Mouse (Mus musculus) lung, embryonic 14.5 days (tissue): ENCODE results near the gene Gm20388. TPM values are rescaled to one million over a fixed set of nuclear protein-coding genes. Genes with fewer than 3 reads are reported as not detected.

Experiments
- ATAC-seq: fragments of 200-750 bp; cut with Nextera tagmentation; 2 replicates; pipeline ENCODE4 v1.8.0; 2017; ENCODE audit warnings: mild to moderate bottlenecking, moderate TSS enrichment, moderate library complexity; ENCODE audit not compliant: insufficient read depth
- DNase-seq: peaks from one replicate; pipeline ENCODE4 v3.0.0-alpha.2; 2015
- H3K27ac ChIP-seq: fragments of 300-500 bp; sonication (generic); 2 replicates; pipeline ENCODE4 v1.5.1; 2014; ENCODE audit warnings: low read depth, mild to moderate bottlenecking, moderate library complexity
- H3K27me3 ChIP-seq: fragments of 300-500 bp; sonication (generic); 2 replicates; pipeline ENCODE4 v1.6.1; 2014; ENCODE audit warnings: low read length, control low read depth; ENCODE audit not compliant: insufficient read depth
- H3K36me3 ChIP-seq: fragments of 300-500 bp; sonication (generic); 2 replicates; pipeline ENCODE4 v1.6.1; 2014; ENCODE audit warnings: control low read depth; ENCODE audit not compliant: insufficient read depth
- H3K4me1 ChIP-seq: fragments of 300-500 bp; sonication (generic); 2 replicates; pipeline ENCODE4 v1.6.1; 2014; ENCODE audit warnings: antibody characterized with exemption, control low read depth; ENCODE audit not compliant: insufficient read depth
- H3K4me2 ChIP-seq: fragments of 300-500 bp; sonication (generic); 2 replicates; pipeline ENCODE4 v1.6.1; 2014; ENCODE audit warnings: mild to moderate bottlenecking
- H3K4me3 ChIP-seq: fragments of 300-500 bp; sonication (generic); 2 replicates; pipeline ENCODE4 v1.5.1; 2014; ENCODE audit warnings: low read depth, low read length
- H3K9ac ChIP-seq: fragments of 300-500 bp; sonication (generic); 2 replicates; pipeline ENCODE4 v1.6.1; 2014
- H3K9me3 ChIP-seq: fragments of 300-500 bp; sonication (generic); 2 replicates; pipeline ENCODE4 v1.6.1; 2016; ENCODE audit warnings: low read depth, low read length, control low read depth
- CTCF ChIP-seq: IDR thresholded peaks from 2 replicates; pipeline ENCODE4 v1.5.1; 2016; ENCODE audit warnings: antibody characterized with exemption, low read depth
- WGBS: fragments of 180-500 bp; shearing (Covaris S2); extraction: QIAGEN DNeasy Blood & Tissue Kit; methylation state at CpG from one replicate; pipeline ENCODE4 v1.1.7; 2014; 5-methylcytosine and 5-hydroxymethylcytosine counted together
- polyA plus RNA-seq: library from polyadenylated mRNA; unstranded; fragments of >200 nt; fragmentation: Nextera tagmentation; extraction: Ambion mirVana; gene quantifications from 2 replicates; pipeline ENCODE4 v1.2.1, GENCODE M21; 2014

The Gm20388 gene
- polyA plus RNA-seq, 1 experiment from 2014 or later, result not detected

DNA sequence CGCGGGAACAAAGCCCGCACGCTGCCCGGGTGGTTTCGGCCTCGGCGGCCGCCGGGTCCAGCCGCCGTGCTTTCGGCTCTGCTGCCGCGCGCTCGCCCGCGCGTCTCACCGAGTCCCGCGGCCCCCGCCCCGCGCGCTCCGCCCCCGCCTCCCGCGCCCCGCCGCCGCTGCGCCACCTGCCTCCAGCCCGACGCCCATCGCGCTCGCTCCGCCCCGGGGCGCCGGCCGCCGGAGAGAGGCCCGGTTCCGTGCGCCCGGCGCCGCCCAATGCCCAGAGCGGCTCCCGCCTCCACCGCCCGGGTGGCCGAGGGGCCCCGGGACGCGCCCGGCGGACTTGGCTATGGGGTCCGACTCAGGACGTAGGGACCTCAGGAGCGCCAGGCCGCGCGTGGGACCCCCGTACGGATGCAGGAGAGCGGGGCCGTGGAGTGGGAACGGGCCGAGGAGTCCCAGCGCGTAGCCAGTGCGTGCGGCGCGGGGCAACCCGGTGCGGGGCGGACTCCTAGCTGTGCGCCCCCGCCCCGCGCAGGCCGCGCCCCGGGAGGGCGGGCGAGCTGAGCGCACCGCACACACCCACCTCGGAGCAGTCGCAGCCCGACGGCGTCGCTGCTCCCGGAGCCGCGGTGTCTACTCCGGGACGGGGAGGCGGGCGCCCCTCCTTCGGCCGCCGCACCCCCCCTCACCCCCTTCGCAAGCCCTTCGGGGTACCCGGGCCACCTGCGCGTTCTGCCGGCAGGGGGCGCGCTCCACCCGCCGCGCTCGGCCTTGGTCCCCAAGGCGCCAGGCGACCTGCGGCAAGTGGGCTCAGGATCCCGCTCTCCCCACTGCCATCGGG is 2767.6 kb downstream of the Gm20388 start:
- DNase-seq (no peak), ATAC-seq (peak; percentile 75)
- no peaks in the 10 kb centered on the region for H3K9me3 ChIP-seq
- H3K36me3 ChIP-seq, result no peaks in the 10 kb centered on the region
- H3K27me3 ChIP-seq, result peaks cover 75% of the 10 kb centered on the region
- TF ChIP-seq CTCF, result peak; percentile 62
- H3K27ac ChIP-seq, result no peak overlapping the region
- peaks cover 3% of the 10 kb centered on the region; the same call in 1 of the 2 replicates for H3K4me1 ChIP-seq
- WGBS, result under 1% methylated on average over 123 of the region's 127 CpGs
- H3K4me3 ChIP-seq, result peak overlapping the region; percentile 67
- peak overlapping the region; percentile 53 for H3K9ac ChIP-seq
- peak overlapping the region; percentile 98 for H3K4me2 ChIP-seq

GRCm38 (mm10) chr8:122678896-122679210 is 2768.2 kb downstream of the Gm20388 start:
- Histone ChIP-seq H3K4me3 (peak overlapping the region; percentile 67), H3K4me2 (peak overlapping the region; percentile 98), H3K27me3 (peaks cover 75% of the 10 kb centered on the region), H3K4me1 (peaks cover 3% of the 10 kb centered on the region; the same call in 1 of the 2 replicates), H3K9ac (peak overlapping the region; percentile 53), H3K36me3 (no peaks in the 10 kb centered on the region), H3K27ac (no peak overlapping the region), H3K9me3 (no peaks in the 10 kb centered on the region)
- WGBS, result 1% methylated on average over 14 of the region's 14 CpGs
- TF ChIP-seq CTCF, result no peak
- DNase-seq (peak; percentile 84), ATAC-seq (peak; percentile 22; the same call in 1 of the 2 replicates)

DNA sequence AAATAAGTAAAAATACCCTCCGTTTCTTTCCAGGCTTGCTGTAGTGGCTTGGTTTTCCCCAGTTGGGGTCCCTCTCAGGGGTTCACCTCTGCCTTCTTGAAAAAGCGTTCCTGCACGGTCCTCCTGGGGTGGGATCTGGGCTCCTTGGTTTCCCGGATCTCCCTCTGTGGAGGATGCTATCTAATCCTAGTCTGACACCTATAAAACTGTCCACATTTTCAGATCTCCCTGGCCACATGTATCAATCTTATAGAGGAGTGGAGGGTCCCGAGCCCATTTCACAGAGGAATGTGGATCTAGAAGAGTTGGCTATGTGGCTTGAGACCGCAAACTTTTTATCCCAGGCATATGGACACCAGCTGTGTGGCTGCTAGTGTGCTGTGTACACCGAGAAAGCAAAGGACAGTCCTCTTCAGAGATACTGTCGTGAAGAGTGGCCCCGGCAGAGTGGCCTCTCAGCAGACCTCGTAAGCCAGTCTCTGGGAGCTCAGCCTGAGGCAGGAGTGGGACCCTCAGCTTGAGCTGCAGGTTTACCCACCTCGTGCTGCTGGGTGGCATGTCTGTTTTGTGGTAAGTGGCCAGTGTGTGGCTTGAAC is 2768.8 kb downstream of the Gm20388 start:
- DNase-seq (no peak), ATAC-seq (no peak)
- Histone ChIP-seq H3K4me1 (peaks cover 3% of the 10 kb centered on the region; the same call in 1 of the 2 replicates), H3K36me3 (no peaks in the 10 kb centered on the region), H3K9me3 (no peaks in the 10 kb centered on the region), H3K27ac (no peak overlapping the region), H3K4me3 (no peak overlapping the region), H3K4me2 (peak overlapping the region; percentile 98), H3K27me3 (peaks cover 76% of the 10 kb centered on the region), H3K9ac (no peak overlapping the region)
- WGBS, result 20% methylated on average over 11 of the region's 11 CpGs
- no peak for TF ChIP-seq CTCF

GRCm38 (mm10) chr8:122680171-122680570 is 2769.5 kb downstream of the Gm20388 start:
- Histone ChIP-seq H3K27ac (no peak overlapping the region), H3K9ac (no peak overlapping the region), H3K4me3 (no peak overlapping the region), H3K4me1 (peaks cover 3% of the 10 kb centered on the region; the same call in 1 of the 2 replicates), H3K9me3 (no peaks in the 10 kb centered on the region), H3K36me3 (no peaks in the 10 kb centered on the region), H3K4me2 (no peak overlapping the region), H3K27me3 (peaks cover 80% of the 10 kb centered on the region)
- DNase-seq (no peak), ATAC-seq (no peak)
- no peak for TF ChIP-seq CTCF
- 21% methylated on average over 7 of the region's 7 CpGs for WGBS

GRCm38 (mm10) chr8:122682820-122683219 is 2772.2 kb downstream of the Gm20388 start:
- H3K9me3 ChIP-seq, result no peaks in the 10 kb centered on the region
- H3K27me3 ChIP-seq, result peaks cover 72% of the 10 kb centered on the region
- no peak overlapping the region for H3K4me2 ChIP-seq
- DNase-seq (no peak), ATAC-seq (no peak)
- no peaks in the 10 kb centered on the region for H3K4me1 ChIP-seq
- H3K4me3 ChIP-seq, result no peak overlapping the region
- no peak overlapping the region for H3K27ac ChIP-seq
- H3K9ac ChIP-seq, result no peak overlapping the region
- no peaks in the 10 kb centered on the region for H3K36me3 ChIP-seq
- 84% methylated on average over 11 of the region's 11 CpGs for WGBS
- no peak for TF ChIP-seq CTCF

GRCm38 (mm10) chr8:122685097-122685861 is 2774.6 kb downstream of the Gm20388 start:
- peak; percentile 47; the same call in 1 of the 2 replicates for ATAC-seq
- Histone ChIP-seq H3K27me3 (peaks cover 53% of the 10 kb centered on the region), H3K9ac (no peak overlapping the region)

More at GRCm38 (mm10) chr8:122685097-122685861, 2774.6 kb downstream of the Gm20388 start:
- Histone ChIP-seq H3K9me3 (no peaks in the 10 kb centered on the region), H3K4me1 (no peaks in the 10 kb centered on the region), H3K27ac (no peak overlapping the region), H3K4me2 (no peak overlapping the region), H3K4me3 (no peak overlapping the region), H3K36me3 (no peaks in the 10 kb centered on the region)
- no peak for TF ChIP-seq CTCF
- WGBS, result 25% methylated on average over 19 of the region's 19 CpGs
- no peak for DNase-seq
